Mouse (Mus musculus): ENCODE results near the gene Fgf12. TPM values are rescaled to one million over a fixed set of nuclear protein-coding genes. Genes with fewer than 3 reads are reported as not detected.

The Fgf12 gene
- total RNA-seq, 2 experiments from 2014 or later = not detected

DNA sequence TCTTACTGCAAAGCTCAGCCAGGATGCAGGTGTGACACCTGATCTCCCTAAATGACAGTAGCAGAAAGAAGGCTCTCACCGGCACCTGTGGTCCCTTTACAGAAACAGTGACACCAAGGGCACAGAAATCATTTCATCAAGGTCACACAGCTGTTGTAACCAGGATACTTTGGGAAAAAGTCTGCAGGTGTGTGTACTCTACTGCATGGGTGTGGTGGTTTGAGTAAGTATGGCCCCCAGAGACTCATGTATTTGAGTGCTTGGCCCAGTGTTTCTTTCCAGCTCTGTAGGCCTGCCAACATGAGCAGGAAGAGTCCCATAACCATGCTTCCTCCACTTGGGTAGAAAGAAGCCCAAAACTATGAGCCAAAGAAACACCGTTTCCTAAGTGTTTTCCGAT, 138.5 kb downstream of the Fgf12 start:
- no peak for ATAC-seq (replicated peaks; ENCODE audit: poor library complexity)

DNA sequence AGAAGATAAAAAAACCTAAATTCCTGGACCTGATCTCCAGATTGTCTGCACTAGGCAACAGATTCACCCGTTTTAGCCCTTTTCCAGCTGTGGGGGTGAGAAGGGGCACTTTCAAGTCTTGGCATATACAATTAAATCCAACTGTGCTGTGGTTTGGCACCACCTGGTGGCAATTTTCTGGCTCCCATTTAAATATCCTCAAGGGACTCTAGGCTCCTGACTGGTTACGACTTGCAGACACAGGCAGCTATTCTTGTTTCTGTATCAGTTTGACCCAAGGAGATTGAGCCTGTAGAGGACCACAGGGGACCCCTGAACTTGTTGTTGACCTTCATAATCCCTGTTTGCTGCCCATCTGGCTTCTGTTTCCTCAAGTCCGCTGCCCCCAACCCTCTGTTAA, 141.9 kb downstream of the Fgf12 start:
- no peak for ATAC-seq (replicated peaks; ENCODE audit: poor library complexity)

DNA sequence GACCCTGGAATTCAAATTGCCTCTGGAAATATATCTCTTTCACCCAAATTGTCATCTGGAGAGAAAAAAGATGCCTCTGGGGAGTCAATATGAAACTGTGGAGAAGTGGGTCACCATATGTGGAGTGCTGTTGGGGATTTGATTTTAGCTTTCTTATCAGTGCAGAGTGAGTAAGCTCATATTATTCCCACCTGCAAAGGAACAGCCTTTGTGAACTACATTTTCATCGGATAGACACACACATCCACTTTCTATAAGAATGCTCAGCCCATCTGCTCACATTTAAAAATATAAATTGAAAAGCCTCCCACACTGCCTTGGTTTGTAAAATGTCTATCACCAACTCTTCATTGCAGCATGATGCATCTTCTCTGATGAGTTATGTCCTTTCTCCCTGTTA, 149.7 kb downstream of the Fgf12 start:
- ATAC-seq (replicated peaks; ENCODE audit: poor library complexity) = no peak

DNA sequence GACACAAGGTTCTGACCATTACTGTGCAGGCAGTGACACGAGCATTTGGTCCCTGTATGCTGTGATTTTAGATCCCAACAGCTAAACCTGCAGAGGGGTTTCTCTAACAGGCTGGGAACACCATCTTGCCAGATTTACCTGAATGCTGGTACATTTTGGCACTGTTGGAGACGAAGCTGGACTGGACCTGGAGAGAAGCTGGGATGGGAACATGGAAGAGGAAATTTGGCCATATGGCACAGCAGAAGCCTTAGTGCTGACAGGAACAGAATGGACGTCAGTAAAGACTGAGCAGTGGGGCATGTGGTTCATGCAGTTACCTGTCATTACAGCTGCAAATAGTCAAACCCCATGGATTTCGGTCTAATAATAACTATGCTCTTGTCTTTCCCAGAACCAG, 151.1 kb downstream of the Fgf12 start:
- no peak for ATAC-seq (replicated peaks; ENCODE audit: poor library complexity)

DNA sequence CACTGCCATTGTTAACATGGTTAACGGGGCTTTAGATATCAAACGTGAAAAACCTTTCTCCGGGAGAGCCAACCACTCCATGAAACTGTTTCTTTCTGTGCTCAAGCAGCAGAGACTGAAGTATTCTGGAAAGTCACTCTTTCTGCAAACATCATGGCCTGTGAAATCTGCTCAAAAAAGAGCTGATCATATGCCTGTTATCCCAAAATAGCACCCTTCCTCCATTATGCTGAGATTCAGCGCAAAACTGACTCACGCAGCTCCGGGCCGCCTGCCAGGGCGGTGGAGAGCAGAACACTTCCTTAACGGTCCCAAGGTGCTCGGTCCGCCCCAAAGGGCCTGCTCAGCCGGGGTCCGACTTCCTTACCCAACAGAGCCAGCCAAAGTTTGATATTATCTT, 156.8 kb downstream of the Fgf12 start:
- ATAC-seq (replicated peaks; ENCODE audit: poor library complexity) = no peak

DNA sequence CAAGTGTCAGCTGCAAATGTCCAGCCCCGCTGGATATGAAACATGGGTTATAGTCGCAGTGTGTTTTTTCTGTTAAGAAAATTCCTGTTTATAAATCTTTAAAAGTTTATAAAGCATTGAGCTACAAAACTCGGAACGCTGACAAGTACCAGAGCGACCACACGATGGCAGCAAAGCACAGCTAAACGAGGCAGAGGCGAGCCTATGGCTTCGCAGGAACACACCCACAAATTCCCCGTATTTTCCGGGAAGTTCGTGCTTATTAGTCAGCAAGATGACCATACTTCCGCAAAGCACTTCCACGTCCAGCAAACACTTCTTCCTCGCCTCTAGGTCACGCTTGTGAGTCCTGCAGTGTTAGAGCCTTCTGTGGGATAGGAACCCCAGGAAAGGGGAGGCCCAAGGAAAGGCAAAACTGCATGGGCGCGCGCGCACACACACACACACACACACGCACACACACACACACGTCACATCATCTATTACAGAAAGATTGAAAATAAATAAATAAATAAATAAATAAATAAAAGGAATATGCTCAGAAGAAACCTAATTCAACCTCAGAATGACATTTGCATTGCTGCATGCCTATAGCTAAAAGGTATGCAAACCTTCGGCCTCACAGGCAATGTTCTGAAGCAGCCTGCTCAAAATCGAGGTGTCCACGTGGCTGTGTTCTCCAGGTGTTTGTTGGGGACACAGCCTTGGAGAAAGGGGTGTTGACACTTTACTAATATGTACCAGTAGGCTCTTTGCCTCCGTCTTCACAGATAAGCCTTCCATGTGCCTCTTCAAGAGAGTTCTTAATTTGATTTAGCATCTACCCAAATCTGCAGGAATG, 159.6 kb downstream of the Fgf12 start:
- ATAC-seq (replicated peaks; ENCODE audit: poor library complexity) = peak; percentile 98

DNA sequence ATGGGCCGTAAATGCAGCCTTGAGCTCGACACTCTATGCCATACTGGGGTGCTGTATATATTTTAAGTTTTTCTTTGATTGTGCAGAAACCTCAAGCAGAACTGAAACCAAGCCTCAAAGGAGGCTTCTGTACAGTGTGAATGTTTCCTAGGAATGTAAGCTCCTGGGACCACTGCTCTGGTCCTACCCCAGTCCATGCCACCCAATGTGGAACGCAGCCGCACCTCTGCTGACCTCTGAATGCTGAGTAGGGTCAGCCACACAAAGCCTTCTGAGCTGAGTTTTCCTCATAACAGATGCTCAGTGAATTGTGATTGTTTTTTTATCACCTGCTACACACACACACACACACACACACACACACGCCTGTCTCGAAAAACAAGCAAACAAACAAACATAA, 160.4 kb downstream of the Fgf12 start:
- ATAC-seq (replicated peaks; ENCODE audit: poor library complexity) = no peak

DNA sequence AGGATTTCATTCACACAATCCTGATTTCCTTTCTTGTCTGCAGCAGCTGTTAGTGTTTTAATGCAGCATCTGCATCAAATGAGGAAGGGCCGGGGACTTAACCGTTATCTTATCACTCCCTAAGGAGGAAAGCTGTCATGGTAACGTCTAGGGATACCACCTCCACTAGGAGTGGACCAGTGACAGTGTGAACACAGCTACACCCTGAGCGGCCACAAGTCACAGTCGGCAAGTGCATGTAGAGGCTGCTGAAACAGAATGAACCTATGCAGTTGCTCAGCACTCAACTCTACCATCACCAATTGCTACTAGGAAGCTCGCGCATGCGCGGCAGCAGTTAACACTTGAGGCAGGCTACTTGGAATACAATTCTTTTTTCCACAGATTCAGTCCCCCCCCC, 161.3 kb downstream of the Fgf12 start:
- ATAC-seq (replicated peaks; ENCODE audit: poor library complexity) = no peak

DNA sequence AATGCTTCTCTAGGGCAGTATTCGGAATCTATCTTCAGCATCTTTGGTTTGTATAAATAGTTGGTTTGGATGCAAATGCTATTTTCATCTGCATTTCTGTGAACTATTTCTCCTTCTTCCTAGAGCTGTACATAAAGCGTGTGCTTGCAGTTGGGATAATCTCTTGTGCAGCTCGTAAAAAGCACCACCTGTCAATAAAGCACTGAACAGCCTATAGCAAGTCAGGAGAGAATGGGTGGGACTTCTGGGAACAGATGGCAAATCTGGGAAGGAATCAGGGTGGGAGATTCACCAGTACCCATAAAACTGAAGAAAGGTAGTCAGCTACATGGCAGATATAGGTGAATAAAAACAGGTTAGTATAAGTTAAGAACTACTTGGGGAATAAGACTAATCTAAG, 180.7 kb downstream of the Fgf12 start:
- ATAC-seq (replicated peaks; ENCODE audit: poor library complexity) = no peak

DNA sequence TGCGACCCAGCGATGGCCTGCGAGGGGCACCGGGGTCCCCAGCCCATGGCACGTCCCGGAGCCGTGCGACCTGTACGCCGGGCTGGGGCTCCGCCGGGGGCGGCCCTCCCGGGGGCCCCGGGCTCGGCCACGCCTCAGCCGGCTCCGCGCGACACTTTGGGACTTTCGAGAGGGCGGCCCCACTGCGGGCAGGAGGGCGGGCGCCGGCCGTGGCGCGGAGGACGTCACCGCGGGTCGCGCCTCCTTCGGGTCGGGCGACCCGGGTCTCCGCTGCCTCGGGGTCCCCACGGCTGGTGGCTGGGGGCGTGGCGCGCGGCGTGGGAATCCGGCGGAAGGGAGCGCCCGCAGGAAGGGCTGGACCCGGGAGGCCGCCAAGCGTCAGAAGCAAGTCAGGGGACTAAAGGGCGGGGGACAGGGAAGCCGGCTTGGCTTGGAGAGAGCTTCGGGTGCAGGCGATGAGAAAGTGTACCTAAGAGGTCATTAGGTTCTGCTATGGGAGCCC, 188.1 kb downstream of the Fgf12 start:
- no peak for ATAC-seq (replicated peaks; ENCODE audit: poor library complexity)

DNA sequence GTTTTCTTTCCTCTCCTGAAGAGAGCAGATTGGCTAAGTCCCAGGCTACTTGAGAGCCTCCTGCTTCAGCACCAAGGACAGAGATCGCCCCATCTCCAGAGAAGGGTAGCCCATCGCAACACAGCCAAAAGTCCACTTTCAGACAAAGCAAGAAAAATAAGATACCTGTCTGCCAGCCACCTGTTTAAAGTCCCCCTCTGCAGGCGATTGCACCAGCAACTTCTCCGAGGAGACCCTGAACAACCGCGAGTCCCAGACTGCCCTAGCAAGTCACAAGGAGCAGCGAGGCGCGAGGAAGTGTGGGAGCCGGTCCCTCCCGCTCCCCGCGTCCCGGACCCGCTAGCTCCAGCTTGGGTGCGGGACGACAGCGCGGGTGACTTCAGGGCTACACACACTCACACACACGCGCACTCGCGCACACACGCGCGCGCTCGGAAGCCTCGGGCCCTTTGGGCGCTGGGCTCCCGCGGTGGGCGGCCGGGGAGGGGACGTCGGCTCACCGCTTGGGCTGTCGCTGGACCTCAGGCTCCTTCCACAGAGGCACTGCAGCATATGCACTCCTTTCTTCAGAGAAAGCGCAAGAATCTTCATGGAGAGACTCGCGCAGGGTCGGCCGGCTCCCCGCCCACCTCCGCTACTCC, 188.7 kb downstream of the Fgf12 start:
- ATAC-seq (replicated peaks; ENCODE audit: poor library complexity) = 0 out of 2 replicates have a peak, but pooled peaks have one; percentile 34

DNA sequence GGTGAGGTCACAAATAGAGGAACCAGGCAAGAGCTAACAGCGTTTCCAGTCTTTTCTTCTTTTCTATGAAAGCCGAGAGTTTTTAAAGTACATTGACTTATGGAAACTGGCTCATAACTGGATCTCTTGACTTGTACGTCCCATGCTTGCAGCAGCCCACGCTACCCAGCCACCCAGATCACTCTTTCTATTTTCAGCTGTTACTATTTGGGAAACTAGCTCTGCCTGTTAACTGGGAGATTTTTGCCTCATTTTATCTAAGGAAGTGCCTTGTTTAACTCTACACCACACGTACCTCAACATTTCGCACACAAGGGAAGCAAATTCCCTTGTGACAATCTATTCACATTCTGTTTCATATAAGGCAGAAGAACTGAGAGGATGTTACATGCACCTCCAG, 190.0 kb downstream of the Fgf12 start:
- no peak for ATAC-seq (replicated peaks; ENCODE audit: poor library complexity)

DNA sequence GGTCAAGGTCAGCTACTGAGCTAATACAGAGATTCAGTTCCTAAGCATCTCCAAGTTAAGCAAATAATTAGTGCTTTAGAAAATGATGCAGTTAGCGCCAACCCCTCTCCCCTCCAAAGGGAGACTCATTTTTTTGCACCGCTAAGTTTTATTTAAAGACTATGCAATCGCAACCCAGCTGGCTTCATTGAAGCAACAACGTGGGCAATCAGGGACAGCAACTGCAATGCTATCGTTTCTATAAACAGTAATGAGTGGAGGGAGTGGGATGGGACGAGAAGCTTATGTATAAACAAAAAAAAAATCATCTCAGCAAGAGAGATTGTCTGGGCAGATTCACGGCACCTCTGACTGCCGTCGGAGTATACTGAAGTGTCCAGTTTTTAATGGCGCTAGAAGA, 197.6 kb downstream of the Fgf12 start:
- ATAC-seq (replicated peaks; ENCODE audit: poor library complexity) = no peak

DNA sequence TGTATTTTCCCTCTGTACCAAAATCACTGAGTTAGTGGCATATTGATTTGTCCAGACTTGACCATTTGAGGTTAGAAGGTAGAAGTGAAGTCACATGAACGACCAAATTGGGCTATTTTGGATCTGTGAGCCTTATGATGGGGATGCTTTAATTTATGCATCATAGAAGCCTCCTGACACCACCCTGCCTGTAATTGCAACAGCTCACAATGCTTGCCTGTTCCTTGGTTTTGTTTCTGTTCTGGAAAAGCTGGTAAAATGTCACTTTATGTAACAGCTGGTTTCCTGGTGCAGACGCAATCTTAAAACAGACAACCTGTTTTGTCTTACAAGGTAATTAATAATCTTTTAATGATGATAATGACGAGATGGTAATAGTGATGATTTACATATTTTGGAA, 213.4 kb downstream of the Fgf12 start:
- no peak for ATAC-seq (replicated peaks; ENCODE audit: poor library complexity)

DNA sequence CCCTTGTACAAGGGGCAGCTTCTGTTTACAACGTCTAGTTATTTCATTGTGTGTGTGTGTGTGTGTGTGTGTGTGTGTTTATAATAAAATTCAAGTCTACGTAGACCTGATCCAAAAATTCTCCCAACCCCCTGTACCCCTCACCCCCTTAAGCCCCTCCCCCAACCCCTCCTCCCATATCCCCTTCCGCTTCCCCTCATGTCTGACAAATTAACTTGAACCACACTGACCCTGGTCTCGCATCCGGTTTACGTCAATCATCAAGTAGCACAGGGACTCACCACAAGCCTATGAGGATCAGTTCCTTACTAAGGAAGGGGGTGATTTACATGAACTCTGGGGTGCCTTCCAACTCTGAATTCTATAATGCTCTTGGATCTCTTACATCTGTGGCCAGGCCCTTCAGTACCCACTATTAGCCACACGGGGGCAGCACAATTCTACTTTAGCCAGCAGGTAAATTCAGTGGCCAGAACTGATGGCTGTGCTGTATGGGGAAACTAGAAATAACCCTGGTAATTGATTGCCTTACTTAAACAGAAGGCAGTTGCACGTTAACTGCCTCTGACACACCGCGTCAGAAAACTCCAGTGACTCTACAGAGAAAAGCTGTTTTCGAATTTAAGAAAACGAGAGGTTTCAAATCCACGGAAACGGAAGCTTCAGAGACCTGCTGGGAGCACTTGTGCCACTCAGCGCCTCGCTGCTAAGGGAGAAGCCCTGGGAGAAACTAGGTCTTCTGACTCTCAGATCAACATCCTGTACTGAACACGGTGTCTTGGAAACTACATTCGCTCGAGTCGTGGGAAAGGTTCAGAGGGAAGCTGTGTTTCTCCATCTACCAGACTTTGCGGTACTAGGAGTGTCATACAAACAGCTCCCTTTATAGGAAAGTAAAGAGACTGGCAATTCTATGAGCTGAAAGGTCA, 235.0 kb downstream of the Fgf12 start:
- peak; percentile 91 for ATAC-seq (replicated peaks; ENCODE audit: poor library complexity)

DNA sequence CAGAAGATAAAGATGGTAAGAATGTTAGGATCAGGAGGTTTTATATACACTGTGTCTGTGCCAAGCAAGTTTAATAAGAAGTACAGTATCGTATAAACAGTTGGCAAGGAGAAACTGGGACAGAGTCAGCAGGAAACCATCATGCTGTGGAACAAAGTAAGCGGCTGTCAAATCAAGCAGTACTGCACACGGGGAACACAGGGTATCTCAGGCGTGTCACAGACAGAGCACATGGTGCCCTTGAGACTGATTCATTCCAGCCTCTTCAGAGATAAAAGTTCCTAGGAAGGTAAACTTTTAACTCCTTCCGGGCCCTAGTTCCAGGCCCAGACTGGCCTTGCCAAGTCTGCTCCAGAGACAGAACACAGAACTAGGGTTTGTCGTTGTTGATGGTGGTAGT, 240.4 kb downstream of the Fgf12 start:
- no peak for ATAC-seq (replicated peaks; ENCODE audit: poor library complexity)

DNA sequence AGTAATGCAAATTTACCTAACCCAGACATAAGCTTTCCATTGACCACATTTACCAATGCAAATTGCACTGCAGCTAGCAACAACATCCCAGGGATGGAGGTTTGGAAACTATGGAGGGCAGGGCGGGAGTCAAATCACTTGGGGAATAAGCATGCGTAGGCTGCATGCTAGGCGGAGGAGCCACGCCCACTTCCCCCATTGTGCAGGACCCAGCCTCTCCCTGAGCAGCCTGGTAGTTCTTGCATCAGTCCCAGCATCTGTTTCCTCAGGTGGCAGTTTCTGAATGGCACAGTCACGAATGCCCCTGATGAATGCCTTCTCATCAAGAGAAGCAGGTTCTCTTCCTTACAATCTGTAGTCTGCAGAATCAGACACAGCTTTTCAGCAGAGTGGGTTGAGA, 241.5 kb downstream of the Fgf12 start:
- ATAC-seq (replicated peaks; ENCODE audit: poor library complexity) = peak; percentile 96

DNA sequence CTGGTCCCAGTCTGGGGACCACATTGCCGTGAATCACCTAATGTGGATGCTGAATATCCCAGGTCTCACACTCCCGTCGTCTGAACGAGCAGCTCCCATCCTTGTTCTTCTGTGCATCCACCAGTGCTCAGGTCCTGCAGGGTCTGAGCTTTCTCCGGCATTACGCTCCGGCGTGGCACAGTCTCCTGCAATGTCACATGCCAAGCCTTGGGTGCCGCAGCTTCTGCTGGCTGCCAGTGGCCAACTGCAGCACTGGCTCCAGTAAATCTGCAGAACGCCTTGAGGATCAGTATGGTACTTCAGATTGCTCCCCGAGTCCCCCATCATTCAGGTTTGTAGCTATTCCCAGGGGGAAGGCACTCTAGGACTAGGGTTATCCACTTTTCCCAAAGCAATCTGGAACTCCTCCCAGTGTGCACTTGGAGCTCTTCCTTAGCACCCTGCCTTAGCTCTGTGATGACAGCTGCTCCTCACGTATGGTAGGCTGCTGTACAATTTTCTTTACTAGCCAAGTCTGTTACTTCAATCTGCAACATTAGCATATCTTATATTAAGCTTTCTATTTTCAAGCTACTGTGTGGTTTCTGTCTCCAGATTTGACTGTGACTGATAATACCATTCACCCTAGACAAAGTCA, 254.8 kb downstream of the Fgf12 start:
- no peak for ATAC-seq (replicated peaks; ENCODE audit: poor library complexity)

DNA sequence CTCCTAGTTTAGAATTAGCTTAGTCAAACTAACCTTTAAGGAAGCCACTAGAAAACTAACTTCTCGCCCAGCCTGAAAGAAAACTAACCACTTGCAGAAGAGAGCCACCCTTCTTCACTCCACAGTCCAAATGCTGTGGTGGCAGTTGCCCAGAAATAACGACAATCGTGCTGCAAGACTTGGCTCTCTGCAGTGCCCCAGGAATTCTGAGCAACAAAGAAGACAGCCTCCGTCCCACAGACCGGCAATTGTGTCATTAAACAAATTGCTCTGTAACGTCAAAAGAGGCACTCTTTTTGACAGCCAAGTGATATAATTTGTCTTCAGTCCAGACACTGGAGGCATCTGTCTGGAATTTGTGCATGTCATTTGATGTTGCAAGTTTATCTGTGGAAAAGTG, 261.2 kb downstream of the Fgf12 start:
- ATAC-seq (replicated peaks; ENCODE audit: poor library complexity) = no peak

DNA sequence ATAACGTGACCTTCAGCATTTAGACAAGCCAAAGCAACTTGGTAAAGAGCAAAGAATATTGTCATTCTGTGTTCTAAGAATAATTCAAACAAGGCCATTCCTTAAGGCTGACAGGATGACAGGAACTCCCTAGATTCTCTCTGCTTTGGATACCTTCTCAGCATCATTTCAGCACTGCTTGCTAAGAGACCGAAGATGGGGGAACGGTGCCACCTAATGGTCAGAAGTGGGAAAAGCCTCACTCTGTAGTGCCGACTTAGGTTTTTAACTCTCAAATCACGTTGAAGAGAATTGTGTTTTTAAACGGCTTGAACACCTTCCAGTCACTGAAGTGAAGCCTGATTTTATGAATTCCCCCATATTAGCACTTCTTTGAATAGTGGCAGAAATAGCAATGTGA, 262.4 kb downstream of the Fgf12 start:
- peak; percentile 79 for ATAC-seq (replicated peaks; ENCODE audit: poor library complexity)

DNA sequence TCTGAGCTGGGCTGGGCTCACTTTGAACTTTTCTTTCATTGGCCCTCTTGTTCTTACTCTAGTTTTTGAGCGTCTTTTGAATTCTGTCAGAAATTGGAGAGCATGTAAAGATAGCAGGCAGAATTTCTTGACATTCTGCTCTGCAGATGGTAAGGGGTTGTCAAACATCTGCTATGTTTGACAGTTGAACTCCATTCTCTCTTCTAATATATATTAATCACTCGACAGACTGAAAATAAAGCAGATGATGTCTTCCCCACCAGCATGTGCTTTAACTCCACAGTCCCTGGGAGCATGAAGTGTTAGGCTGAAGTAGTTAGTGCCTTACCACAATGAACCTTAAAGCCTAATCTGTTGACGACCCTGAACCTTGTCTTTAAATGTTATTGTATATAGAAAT, 267.9 kb downstream of the Fgf12 start:
- no peak for ATAC-seq (replicated peaks; ENCODE audit: poor library complexity)

Data from megakaryocyte progenitor cell, adult 5-6 weeks (primary cell).